Mouse (Mus musculus) cerebellum, adult 11-12 months (tissue): ENCODE measurements around the gene Extl1.
"Not testable (repeated sequence)": the region's sequence is repeated elsewhere in the genome, so short reads cannot be mapped to it uniquely, and the experiment has no call there.

Source experiments
- DNase-seq: peaks from one replicate; pipeline ENCODE4 v3.0.0; 2022

Extl1 gene

DNA sequence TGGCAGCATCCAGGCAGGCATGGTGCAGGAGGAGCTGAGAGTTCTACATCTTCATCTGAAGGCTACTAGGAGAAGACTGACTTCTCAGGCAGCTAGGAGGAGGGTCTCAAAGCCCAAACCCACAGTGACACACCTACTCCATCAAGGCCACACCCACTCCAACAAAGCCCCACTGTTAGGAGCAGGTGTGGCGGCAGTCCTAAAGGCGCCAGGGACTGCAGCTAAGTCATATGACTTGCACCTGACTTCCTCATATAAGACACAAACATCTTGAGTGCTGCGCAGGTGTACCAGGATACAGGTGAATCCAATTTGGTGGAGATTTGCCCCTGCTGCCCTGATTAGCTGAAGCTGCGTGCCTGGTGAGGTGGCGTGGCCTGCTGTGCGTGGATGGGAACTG, at the start of gene Extl1:
TSS of gene Extl1 (minus strand) at position 101 of the 400 bp plus-strand sequence.
- not testable (repeated sequence) for DNase-seq

- DNase-seq, result peak; percentile 61
These were observed 49.2 kb upstream of the Extl1 start for GRCm38 (mm10) chr4:134432686-134433360.

DNA sequence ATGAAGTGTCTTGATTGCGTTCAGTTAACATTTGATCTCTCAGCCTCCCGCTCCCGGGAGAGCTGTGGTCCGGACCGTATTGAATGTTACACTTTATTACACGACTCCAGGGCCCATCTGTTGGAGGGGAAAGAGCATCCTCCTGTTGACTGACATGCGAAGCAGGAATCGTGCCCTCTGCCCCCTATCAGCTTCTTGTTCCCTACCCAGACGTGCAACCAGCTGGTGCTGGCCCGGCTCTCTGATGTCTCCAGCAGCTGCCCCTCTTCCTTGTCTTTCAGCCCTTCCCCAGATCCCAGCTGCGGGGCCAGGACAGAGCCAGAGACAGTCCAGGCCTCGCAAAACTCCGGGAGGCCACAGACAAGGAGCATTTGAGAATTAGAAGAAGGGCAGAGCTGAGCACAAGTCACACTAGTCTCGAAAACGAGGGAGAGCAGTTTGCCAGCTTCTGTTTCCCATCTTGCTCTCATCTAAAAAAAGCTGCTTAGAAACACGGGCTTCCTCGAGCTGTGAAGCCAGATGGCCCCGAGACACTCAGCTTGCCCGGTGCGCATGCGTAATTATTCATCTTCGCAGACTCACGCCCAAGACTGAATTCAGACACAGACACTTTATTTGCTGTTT, 46.8 kb upstream of the Extl1 start:
- peak; percentile 89 for DNase-seq

GRCm38 (mm10) chr4:134425088-134425487, 41.4 kb upstream of the Extl1 start:
- DNase-seq, result no peak

GRCm38 (mm10) chr4:134423949-134424348, 40.3 kb upstream of the Extl1 start:
- DNase-seq, result no peak

- DNase-seq, result no peak
These were observed 38.3 kb upstream of the Extl1 start for GRCm38 (mm10) chr4:134421971-134422370.

DNA sequence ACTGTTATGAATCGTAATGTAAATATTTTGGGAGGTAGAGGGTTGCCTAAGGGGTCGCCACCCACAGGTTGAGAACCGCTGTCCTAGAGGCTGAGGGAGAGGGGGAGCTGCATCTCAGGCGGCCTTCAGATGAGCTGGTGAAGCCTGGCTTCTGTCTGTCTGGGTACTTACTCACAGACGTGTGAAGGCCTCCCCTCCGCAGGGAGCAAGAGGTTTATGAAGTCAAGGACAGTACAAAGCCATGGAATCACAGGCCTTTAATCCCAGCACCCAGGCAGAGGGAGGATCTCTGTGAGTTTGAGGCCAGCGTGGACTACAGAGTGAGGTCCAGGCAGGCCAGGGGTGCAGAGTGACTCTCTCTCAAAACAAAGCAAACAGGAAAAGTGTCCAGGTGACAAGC, 33.5 kb upstream of the Extl1 start:
- no peak for DNase-seq

GRCm38 (mm10) chr4:134416602-134417001, 33.0 kb upstream of the Extl1 start:
- DNase-seq, result no peak

DNA sequence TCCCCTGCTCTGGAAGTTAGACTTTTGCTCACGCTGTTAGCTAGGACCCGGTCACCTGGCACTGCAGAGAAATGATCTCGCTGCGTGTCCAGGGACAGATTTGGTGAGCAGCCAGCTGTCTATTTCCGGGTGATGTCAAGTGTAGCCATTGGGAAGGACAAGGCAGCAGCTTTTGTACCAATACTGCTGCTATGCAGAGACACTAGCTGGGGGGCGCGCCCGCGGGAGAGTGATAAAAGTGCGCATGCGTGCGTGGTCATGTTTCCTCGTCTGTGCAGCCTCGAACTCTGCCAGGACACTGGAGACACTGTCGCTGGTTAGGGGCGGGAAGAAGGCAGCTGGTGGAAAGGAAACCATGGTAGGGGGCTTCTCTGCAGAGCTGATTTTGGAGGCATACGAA, 32.5 kb upstream of the Extl1 start:
- peak; percentile 69 for DNase-seq

- DNase-seq, result no peak
These were observed 25.6 kb upstream of the Extl1 start for GRCm38 (mm10) chr4:134409286-134409685.

- DNase-seq, result no peak
These were observed 20.1 kb upstream of the Extl1 start for GRCm38 (mm10) chr4:134403721-134404120.

DNA sequence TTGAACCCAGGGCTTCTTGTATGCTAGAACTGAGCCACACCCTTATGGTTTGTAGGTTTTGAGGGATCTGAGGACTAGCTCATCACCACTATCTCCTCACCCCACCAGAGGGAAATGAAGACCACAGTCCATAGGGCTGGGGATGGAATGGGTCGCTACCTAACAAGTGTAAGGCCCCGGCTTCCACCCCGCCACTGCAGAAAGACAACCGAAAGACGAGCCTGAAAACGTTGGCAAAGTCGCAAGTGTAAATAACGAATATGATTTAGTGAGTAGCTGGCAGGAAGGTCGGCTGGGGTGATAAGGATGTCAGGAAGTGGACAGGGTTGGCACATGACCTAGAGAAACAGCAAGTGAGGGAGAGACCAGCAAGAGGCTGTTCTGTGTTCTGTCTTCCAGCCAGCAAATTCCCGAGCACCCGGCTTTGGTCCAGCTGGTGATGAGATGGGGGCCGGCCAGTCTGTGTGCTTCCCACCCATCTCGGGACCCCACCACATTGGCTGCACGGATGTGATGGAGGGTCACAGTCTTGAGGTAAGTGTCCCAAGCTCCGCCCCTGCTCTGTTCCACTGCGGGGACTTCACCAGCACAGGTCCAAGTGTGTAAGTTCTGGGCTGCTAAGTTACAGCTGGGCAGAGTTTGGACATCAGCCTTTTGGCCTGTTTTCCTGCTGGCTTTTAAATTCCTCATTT, 19.1 kb upstream of the Extl1 start:
- no peak for DNase-seq

DNA sequence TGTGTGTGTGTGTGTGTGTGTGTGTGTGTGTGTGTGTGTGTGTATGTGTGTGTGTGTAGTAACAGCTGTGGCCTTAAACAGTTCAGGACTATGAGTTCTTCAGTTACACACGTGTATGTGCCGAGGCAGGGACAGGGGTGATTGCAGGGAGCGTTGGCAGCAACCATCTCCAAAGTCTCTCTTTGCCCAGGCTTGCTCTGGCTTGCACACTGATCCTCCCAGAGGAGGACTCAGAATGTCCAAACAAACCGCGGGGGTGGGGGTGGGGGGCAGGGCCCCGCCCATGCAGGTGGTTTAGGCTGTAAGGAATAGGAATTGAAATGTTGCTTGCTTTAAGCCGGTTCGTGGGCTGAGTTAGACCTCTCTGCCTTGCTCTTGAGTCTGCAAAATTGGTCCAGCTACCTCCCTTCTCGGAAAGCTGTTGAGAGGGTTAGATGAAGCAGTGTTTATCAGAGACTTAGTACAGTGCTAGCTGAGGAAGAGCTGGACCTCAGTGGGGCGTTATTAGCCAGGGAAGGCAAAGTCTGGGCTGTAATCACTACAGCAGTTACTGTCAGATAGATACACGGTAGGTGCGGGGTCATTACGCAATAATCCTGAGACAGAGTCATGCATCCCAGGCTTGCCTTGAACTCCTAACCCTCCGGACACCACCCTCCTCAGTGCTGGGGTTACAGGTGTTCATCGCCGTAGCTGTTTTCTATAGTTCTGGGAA, 18.4 kb upstream of the Extl1 start:
- no peak for DNase-seq

DNA sequence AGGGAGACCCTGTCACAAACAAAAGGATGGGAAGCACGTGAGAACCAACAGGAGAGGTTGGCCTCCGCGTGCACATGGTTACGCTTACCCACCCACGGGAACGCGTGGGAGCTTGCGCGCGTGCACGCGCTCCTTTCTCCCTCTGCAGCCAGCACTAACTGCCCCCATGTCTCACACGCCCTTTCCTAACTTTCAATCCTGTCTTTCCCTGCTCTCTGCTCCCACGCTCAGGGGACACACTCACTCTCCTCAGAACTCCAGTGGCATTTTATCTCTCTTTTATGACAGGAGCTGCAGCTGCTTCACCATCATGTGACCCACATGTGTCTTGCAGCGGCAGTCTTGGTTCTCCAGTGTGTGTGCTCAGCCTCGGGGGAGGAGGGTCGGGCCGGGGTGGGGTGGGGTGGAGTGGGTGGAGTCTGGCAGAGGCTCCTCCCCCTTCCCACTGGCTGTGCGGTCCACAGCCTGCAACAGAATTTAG, 17.6 kb upstream of the Extl1 start:
- no peak for DNase-seq

DNA sequence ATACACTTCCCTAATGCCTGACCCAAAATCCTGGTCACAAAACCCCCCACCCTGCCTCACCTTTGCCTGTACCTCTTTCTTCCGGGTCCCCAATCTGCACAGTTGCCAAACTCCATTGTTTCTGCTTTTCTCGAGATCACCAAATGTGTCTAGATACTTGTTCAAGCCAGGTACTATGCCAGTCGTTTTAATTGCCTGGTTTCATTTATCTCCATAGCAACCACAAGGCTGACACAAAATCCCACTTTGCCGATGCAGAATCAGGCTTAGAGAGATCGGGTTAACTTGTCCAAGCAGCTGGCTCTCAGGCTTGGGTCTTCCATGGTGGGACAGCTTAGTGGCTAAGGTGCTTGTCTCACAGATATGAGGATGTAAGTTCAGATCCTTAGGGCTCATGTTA, 16.6 kb upstream of the Extl1 start:
- no peak for DNase-seq

DNA sequence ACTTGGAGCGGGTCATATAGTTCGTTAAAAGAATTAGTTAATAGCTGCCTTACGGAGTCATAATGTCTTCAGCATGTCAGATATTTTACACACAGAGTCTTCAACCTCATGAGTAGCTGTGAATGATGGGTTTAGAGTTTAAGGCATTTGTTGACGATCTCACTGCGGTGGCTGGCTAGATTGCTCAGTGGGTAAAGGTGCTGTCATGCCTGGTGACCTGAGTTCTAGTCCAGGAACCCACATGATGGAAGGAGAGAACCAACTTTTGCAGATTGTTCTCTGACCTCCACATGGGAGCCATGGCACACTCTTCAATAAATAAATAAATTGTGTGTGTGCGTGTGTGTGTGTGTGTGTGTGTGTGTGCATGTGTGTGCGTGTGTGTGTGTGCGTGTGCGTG, 14.1 kb upstream of the Extl1 start:
- no peak for DNase-seq

GRCm38 (mm10) chr4:134397121-134397520, 13.5 kb upstream of the Extl1 start:
- peak; percentile 72 for DNase-seq

DNA sequence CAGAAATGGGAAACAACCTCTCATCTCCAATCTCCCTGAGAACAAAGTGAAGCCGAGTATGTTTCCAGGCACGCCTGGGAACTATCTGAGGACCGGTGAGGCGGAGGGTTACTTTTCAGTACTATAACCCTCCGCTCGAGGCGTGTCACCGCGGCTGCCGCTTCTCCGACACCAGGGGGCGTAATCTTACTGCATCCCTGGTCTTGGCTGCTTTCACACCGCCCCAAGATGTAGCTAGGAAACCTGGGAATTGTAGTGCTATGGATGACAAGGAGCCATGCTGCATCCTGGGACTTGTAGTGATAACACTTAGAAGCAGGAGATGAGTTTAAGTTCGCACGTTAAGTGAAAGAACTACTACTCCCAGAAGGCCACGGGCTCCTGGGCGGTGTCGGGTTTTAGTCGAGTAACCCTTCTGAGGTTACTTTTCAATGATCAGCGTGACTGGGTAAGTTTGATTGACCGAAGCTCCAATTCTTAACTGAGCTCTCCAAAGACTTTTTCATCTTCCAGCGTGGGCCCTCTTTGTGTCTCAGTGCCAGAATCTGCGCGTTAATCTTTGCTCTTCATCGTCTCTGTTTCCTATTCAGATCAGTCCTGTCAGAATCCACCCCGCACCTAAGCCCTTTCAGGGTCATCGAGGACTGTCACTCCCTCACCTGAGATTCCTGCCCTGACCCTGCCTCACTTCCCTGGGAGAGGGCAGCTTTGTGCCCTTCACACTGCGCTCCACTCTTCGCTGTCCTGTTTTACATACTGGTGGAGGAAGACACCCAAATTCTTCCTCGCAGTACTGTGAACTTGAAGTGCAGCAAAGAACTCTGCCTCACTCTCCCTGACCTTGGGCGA, 12.6 kb upstream of the Extl1 start, which contains the start of gene Pafah2:
TSS of gene Pafah2 (plus strand) at position 344 of the 849 bp plus-strand sequence.
- peak; percentile 97 for DNase-seq

- DNase-seq, result peak; percentile 61
These were observed 11.5 kb upstream of the Extl1 start for GRCm38 (mm10) chr4:134395142-134395541.

DNA sequence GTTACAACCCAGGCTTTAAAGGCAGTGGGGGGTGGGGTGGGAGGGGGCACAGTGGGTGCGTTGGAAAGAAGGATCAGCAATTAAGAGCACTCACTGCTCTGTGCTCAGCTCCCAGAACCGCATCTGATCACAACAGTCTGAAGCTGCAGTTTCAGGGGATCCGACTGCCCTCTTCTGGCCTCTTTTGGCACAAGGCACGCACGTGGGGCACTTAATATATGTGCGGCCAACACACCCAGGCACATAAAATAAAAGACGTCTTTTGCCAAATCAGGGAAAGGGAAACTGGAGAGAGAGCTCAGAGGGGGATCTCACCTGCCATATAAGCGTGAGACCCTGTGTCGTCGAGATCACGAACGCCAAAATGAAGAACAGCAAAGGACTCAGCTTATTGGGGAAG, 9.4 kb upstream of the Extl1 start:
- DNase-seq, result peak; percentile 36

- DNase-seq, result no peak
These were observed 8.9 kb upstream of the Extl1 start for GRCm38 (mm10) chr4:134392595-134392994.

- DNase-seq, result no peak
These were observed 8.0 kb upstream of the Extl1 start for GRCm38 (mm10) chr4:134391636-134392035.
